9 mouse cellular contexts compared by ENCODE assay signal in the genomic region with DNA sequence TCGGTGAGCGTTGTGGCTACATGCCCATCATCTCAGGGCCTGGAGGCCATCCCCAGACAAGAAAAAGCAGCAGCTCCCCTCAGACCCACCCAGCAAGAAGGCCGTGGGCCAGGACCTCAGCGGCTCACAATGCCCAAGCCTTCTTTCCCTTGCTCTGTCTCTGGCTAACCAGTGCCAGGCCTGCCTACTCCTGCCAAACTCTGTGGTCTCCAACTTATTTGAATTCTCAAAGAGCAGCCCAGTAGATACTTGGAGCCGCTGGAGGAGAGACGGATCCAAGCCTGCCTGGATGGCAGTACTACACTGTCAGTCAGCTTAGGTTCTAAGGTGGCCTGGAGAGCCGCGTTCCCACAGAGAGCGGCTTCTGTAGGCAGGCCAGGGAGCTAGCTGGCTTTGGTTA. TPM values are rescaled to one million over a fixed set of nuclear protein-coding genes. Genes with fewer than 3 reads are reported as not detected.
A peak's percentile ranks its signal among the peaks of the same experiment; 100 is the strongest.
DNase-seq lines count a peak whose midpoint lies in the region; ATAC-seq and TF ChIP-seq lines count a peak whose summit lies in the region.
"Had no signal": no experiment of that assay in that cellular context is flagged by ENCODE, and none has a peak within 500 bp of the region (broad histone marks: within the 10 kb centered on the region; RNA-seq: fewer than 3 reads in every experiment).

No protein-coding gene starts in this region.

- no peak overlapping the region for H3K9ac ChIP-seq in forebrain, embryonic 16.5 days (replicated peaks; ENCODE audit: low read depth, low read length)

- no peaks in the 10 kb centered on the region for H3K9me3 ChIP-seq in forebrain, embryonic 16.5 days (ENCODE audit: control insufficient read depth, low read length)
- no peaks in the 10 kb centered on the region for H3K9me3 ChIP-seq in forebrain, embryonic 10.5 days

- no peaks in the 10 kb centered on the region for H3K36me3 ChIP-seq in forebrain, embryonic 16.5 days (ENCODE audit: control insufficient read depth, insufficient read depth)
- H3K36me3 ChIP-seq in forebrain, embryonic 10.5 days (replicated peaks): peaks cover 1% of the 10 kb centered on the region

- no peaks in the 10 kb centered on the region for H3K27me3 ChIP-seq in forebrain, embryonic 16.5 days (replicated peaks; ENCODE audit: control insufficient read depth, insufficient read depth, low read length)
- H3K27me3 ChIP-seq in forebrain, embryonic 10.5 days (ENCODE audit: poor library complexity, severe bottlenecking): no peaks in the 10 kb centered on the region

- H3K4me1 ChIP-seq in forebrain, embryonic 16.5 days (replicated peaks; ENCODE audit: control insufficient read depth, insufficient read depth, low read length): peaks cover 6% of the 10 kb centered on the region; the same call in 1 of the 2 replicates
- peaks cover 54% of the 10 kb centered on the region for H3K4me1 ChIP-seq in forebrain, embryonic 10.5 days
- H3K4me1 ChIP-seq in lung, adult 2 months (ENCODE audit: control insufficient read depth, insufficient read depth, low read length): peaks cover 11% of the 10 kb centered on the region

- intact Hi-C loops in heart, postnatal 36 days (cut with DNase I): no loop called here

- peak; percentile 63 for ATAC-seq in forebrain, embryonic 16.5 days
- no peak for ATAC-seq in erythroblast, adult 5-6 weeks (replicated peaks; ENCODE audit: low FRiP score, poor library complexity, severe bottlenecking)
- ATAC-seq: forebrain, embryonic 14.5 days had no signal

- no peak for DNase-seq in forebrain, embryonic 10.5 days (ENCODE audit: extremely low spot score, low spot score)
- peak; percentile 23 for DNase-seq in lung, adult 2 months
- no peak for DNase-seq in lung, postnatal 25 days (ENCODE audit: low spot score)
- DNase-seq in heart, postnatal 36 days: peak; percentile 44 to 58
- DNase-seq in right cerebral cortex, postnatal 25 days: peak; percentile 31
- DNase-seq in lung, postnatal 36 days: no peak

- H3K4me2 ChIP-seq in forebrain, embryonic 16.5 days (ENCODE audit: low read length): no peak overlapping the region

- H3K27ac ChIP-seq in forebrain, embryonic 16.5 days (ENCODE audit: low read length): no peak overlapping the region
- no peak overlapping the region for H3K27ac ChIP-seq in forebrain, embryonic 10.5 days

- no peak for TF ChIP-seq CTCF in lung, adult 2 months (IDR thresholded peaks at IDR 0.05; ENCODE audit: insufficient read depth, low read length)

- 84% methylated on average over 9 of the region's 9 CpGs for WGBS in forebrain, embryonic 16.5 days
- 94% methylated on average over 9 of the region's 9 CpGs for WGBS in forebrain, embryonic 10.5 days
- 86% methylated on average over 9 of the region's 9 CpGs for WGBS in lung, adult 2 months

- TF ChIP-seq POLR2A in lung, adult 2 months (IDR thresholded peaks at IDR 0.05; ENCODE audit: borderline replicate concordance, extremely low read depth, low read depth, low read length): no peak

- H3K4me3 ChIP-seq in forebrain, embryonic 16.5 days (replicated peaks; ENCODE audit: low read length): no peak overlapping the region
- no peak overlapping the region for H3K4me3 ChIP-seq in forebrain, embryonic 10.5 days
- no peak overlapping the region for H3K4me3 ChIP-seq in lung, adult 2 months (replicated peaks; ENCODE audit: extremely low read depth, low read depth, low read length)

RNA-seq across cellular contexts. Expression of gene Atp2a2, which starts 24.4 kb away (rescaled TPM):
- polyA plus RNA-seq in forebrain, embryonic 16.5 days (2015; fragmentation: Nextera tagmentation; extraction: Ambion mirVana): 39.6 and 42.8 TPM in 2 replicates
- polyA plus RNA-seq in forebrain, embryonic 10.5 days (2016; fragmentation: Nextera tagmentation; extraction: Ambion mirVana): 34.8 and 37.6 TPM in 2 replicates
- polyA plus RNA-seq in lung, adult 2 months (2012; rRNA removed): 90.8 and 126 TPM in 2 replicates
- total RNA-seq in heart, postnatal 36 days (2021): over 10,000 TPM; 11,843 to 11,873 TPM
- 20.2 and 37.4 TPM in 2 replicates for total RNA-seq in erythroblast, adult 5-6 weeks (2015; ENCODE audit: low replicate concordance)
- total RNA-seq in erythroblast, adult 5-6 weeks (2017; ENCODE audit: low replicate concordance): 38.8 and 71.8 TPM in 2 replicates

Comparison
In these comparisons a context has a peak if more than half of its experiments do, and no peak if none do; other contexts are left out.
1. DNase-seq: peak in lung, adult 2 months (single experiment), heart, postnatal 36 days (2 of 2) and right cerebral cortex, postnatal 25 days (single experiment); none in forebrain, embryonic 10.5 days (single experiment), lung, postnatal 25 days (single experiment) and lung, postnatal 36 days (single experiment).